Mouse (Mus musculus) naive thymus-derived CD4-positive, alpha-beta T cell, adult 5 months (primary cell): Measurements from ENCODE around the gene Skint7. TPM values are rescaled to one million over a fixed set of nuclear protein-coding genes. Genes with fewer than 3 reads are reported as not detected.

Experiments used
- polyA plus RNA-seq: library from polyadenylated mRNA; unstranded; fragments of 100-300 nt; shearing (Covaris generic); gene quantifications from one replicate; pipeline ENCODE4 v1.2.1, GENCODE M21; 2017

Skint7 gene
- polyA plus RNA-seq, result not detected

DNA sequence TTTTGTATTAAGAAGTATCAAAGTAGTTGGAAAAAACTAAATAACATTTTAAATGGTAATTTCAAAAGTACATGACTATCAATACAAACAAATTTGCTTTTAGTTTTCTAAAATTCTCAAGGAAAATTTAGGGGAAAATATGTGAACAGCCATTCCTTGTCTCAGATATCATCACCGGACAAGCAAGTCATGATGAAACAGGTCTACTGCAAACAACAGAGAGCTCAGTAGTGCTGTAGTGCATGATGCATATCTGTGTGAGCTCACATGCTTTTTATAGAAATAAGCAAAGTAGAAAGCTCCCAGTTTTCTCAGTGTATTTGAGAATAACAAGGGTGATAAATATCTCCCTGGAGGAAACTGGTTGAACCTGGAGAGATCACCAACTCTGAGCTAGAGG, at the start of gene Skint7:
TSS of gene Skint7 (plus strand) at position 301 of the 400 bp plus-strand sequence.

DNA sequence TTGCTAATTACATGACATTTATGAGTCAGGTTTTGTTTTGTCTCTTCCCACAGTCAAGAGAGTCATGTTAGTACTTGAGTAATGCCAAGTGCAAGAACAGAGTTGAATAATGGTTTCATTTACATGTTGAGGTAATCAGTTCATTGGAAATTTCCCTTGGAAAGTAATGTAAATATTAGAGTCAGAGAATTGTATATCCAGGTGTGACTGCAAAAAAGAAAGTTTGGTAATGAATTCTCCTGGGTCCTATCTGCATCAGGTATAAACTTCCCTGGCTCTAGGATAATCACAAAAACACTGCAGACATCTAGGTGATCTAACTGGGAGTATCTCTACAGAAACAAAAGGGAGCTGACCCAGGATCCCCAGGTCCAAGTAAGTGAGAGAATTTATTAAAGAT, 33.2 kb downstream of the Skint7 start, which contains the start of gene Skint1:
TSS of gene Skint1 (plus strand) at position 301 of the 400 bp plus-strand sequence.

Other genes with a start within 250 kb of the Skint7 start
- gene Slc5a9, start 70.0 kb upstream of the Skint7 start, polyA plus RNA-seq, result not detected
- gene Skint8, start 53.5 kb upstream of the Skint7 start, polyA plus RNA-seq, result not detected
- gene Skint1, start 33.3 kb downstream of the Skint7 start, polyA plus RNA-seq, result not detected
- not detected for gene Skint4, start 99.1 kb downstream of the Skint7 start, polyA plus RNA-seq